Mouse (Mus musculus) liver, postnatal 0 days (tissue): ENCODE results near the gene Tmem120b. TPM values are rescaled to one million over a fixed set of nuclear protein-coding genes. Genes with fewer than 3 reads are reported as not detected.

Source experiments
- ATAC-seq: fragments of 200-750 bp; cut with Nextera tagmentation; 2 replicates; pipeline ENCODE4 v1.8.0; 2017; ENCODE audit warnings: mild to moderate bottlenecking, moderate library complexity
- DNase-seq: peaks from one replicate; pipeline ENCODE4 v3.0.0-alpha.2; 2016
- H3K27ac ChIP-seq: fragments of 300-500 bp; sonication (generic); 2 replicates; pipeline ENCODE4 v1.5.1; 2014; ENCODE audit warnings: antibody characterized with exemption, moderate library complexity, mild to moderate bottlenecking, low read depth
- H3K27me3 ChIP-seq: fragments of 300-500 bp; sonication (generic); 2 replicates; pipeline ENCODE4 v1.6.1; 2014; ENCODE audit warnings: low read length, control low read depth, mixed read lengths; ENCODE audit not compliant: insufficient read depth
- H3K36me3 ChIP-seq: fragments of 300-500 bp; sonication (generic); replicated peaks from 2 replicates; pipeline ENCODE4 v1.6.1; 2014; ENCODE audit warnings: mild to moderate bottlenecking, control low read depth, low read length, moderate library complexity, mixed read lengths; ENCODE audit not compliant: insufficient read depth
- H3K4me1 ChIP-seq: fragments of 300-500 bp; sonication (generic); 2 replicates; pipeline ENCODE4 v1.6.1; 2014; ENCODE audit warnings: antibody characterized with exemption, mild to moderate bottlenecking, control low read depth; ENCODE audit not compliant: insufficient read depth
- H3K4me2 ChIP-seq: fragments of 300-500 bp; sonication (generic); 2 replicates; pipeline ENCODE4 v1.6.1; 2014; ENCODE audit warnings: low read depth, mild to moderate bottlenecking, low read length, moderate library complexity, mixed read lengths
- H3K4me3 ChIP-seq: fragments of 300-500 bp; sonication (generic); 2 replicates; pipeline ENCODE4 v1.5.1; 2014; ENCODE audit warnings: low read depth, low read length
- H3K9ac ChIP-seq: fragments of 300-500 bp; sonication (generic); replicated peaks from 2 replicates; pipeline ENCODE4 v1.6.1; 2014; ENCODE audit warnings: mild to moderate bottlenecking, moderate library complexity
- H3K9me3 ChIP-seq: fragments of 300-500 bp; sonication (generic); 2 replicates; pipeline ENCODE4 v1.6.1; 2016; ENCODE audit warnings: mild to moderate bottlenecking, control low read depth, low read length, mixed read lengths
- CTCF ChIP-seq: sonication (generic); IDR thresholded peaks from 2 replicates; pipeline ENCODE4 v1.5.1; 2016; ENCODE audit warnings: antibody characterized with exemption, low read depth
- EP300 ChIP-seq: IDR thresholded peaks from 2 replicates; pipeline ENCODE4 v1.6.1; 2016; ENCODE audit warnings: antibody characterized with exemption, low read depth, mild to moderate bottlenecking
- WGBS: fragments of 180-500 bp; shearing (Covaris S2); extraction: QIAGEN DNeasy Blood & Tissue Kit; methylation state at CpG from one replicate; pipeline ENCODE4 v1.1.7; 2014; ENCODE audit not compliant: insufficient replicate concordance; 5-methylcytosine and 5-hydroxymethylcytosine counted together
- polyA plus RNA-seq: library from polyadenylated mRNA; unstranded; fragments of >200 nt; fragmentation: Nextera tagmentation; extraction: Ambion mirVana; gene quantifications from 2 replicates; pipeline ENCODE4 v1.2.1, GENCODE M21; 2015

Gene Tmem120b
- polyA plus RNA-seq, result 12.0 and 12.8 TPM in 2 replicates

- peak within 1 kb of the TSS; percentile 53; the same call in 1 of the 2 replicates for H3K27ac ChIP-seq
- no peaks in the 10 kb centered on the region for H3K27me3 ChIP-seq
- no peak within 1 kb of the TSS for H3K9ac ChIP-seq
- H3K9me3 ChIP-seq, result no peaks in the 10 kb centered on the region
- 83% methylated on average over 12 of the region's 12 CpGs for WGBS
- peaks cover 2% of the 10 kb centered on the region; the same call in 1 of the 2 replicates for H3K4me1 ChIP-seq
- no peak within 1 kb of the TSS for H3K4me3 ChIP-seq
- TF ChIP-seq CTCF, result no peak
- no peak for TF ChIP-seq EP300
- ATAC-seq (no peak), DNase-seq (no peak)
- H3K4me2 ChIP-seq, result no peak within 1 kb of the TSS
- no peaks in the 10 kb centered on the region for H3K36me3 ChIP-seq
Observed at GRCm38 (mm10) chr5:123068115-123068514, at the start of gene Tmem120b. Tmem120b (plus strand) TSS chr5:123068415.

- DNase-seq, result no peak
- H3K4me3 ChIP-seq, result peak overlapping the region; percentile 7; the same call in 1 of the 2 replicates
- ATAC-seq, result no peak
- peak overlapping the region; percentile 83 for H3K4me2 ChIP-seq
- H3K4me1 ChIP-seq, result peaks cover 65% of the 10 kb centered on the region
- H3K9ac ChIP-seq, result 0 out of 2 replicates have a peak overlapping the region, but pooled peaks have one; percentile 27
- TF ChIP-seq EP300 (no peak), CTCF (no peak)
- WGBS, result 25% methylated on average over 10 of the region's 10 CpGs
- peak overlapping the region; percentile 60 for H3K27ac ChIP-seq
- no peaks in the 10 kb centered on the region for H3K36me3 ChIP-seq
- no peaks in the 10 kb centered on the region for H3K27me3 ChIP-seq
- H3K9me3 ChIP-seq, result no peaks in the 10 kb centered on the region
Observed at GRCm38 (mm10) chr5:123019336-123020016, 48.7 kb upstream of the Tmem120b start.

GRCm38 (mm10) chr5:123020426-123020825, 47.8 kb upstream of the Tmem120b start:
- Histone ChIP-seq H3K27ac (no peak overlapping the region), H3K4me1 (peaks cover 63% of the 10 kb centered on the region), H3K36me3 (no peaks in the 10 kb centered on the region), H3K4me2 (no peak overlapping the region), H3K9ac (no peak overlapping the region), H3K4me3 (no peak overlapping the region), H3K9me3 (no peaks in the 10 kb centered on the region), H3K27me3 (no peaks in the 10 kb centered on the region)
- WGBS, result 60% methylated on average over 5 of the region's 5 CpGs
- TF ChIP-seq CTCF (no peak), EP300 (no peak)
- ATAC-seq (no peak), DNase-seq (no peak)

- 59% methylated on average over 7 of the region's 7 CpGs for WGBS
- no peak for DNase-seq
Observed at GRCm38 (mm10) chr5:123021438-123021837, 46.8 kb upstream of the Tmem120b start.

GRCm38 (mm10) chr5:123023049-123023448, 45.2 kb upstream of the Tmem120b start:
- DNase-seq, result no peak
- H3K27ac ChIP-seq, result no peak overlapping the region
- peaks cover 52% of the 10 kb centered on the region for H3K4me1 ChIP-seq
- WGBS, result 63% methylated on average over 6 of the region's 6 CpGs
- no peak overlapping the region for H3K9ac ChIP-seq
- TF ChIP-seq CTCF, result no peak
- TF ChIP-seq EP300, result no peak
- H3K9me3 ChIP-seq, result no peaks in the 10 kb centered on the region
- H3K27me3 ChIP-seq, result no peaks in the 10 kb centered on the region
- H3K4me3 ChIP-seq, result no peak overlapping the region
- no peaks in the 10 kb centered on the region for H3K36me3 ChIP-seq
- ATAC-seq, result no peak
- no peak overlapping the region for H3K4me2 ChIP-seq

More at GRCm38 (mm10) chr5:123021438-123021837, 46.8 kb upstream of the Tmem120b start:
- no peak overlapping the region for H3K4me2 ChIP-seq
- H3K27me3 ChIP-seq, result no peaks in the 10 kb centered on the region
- H3K4me3 ChIP-seq, result no peak overlapping the region
- H3K36me3 ChIP-seq, result no peaks in the 10 kb centered on the region
- H3K9me3 ChIP-seq, result no peaks in the 10 kb centered on the region
- TF ChIP-seq EP300, result no peak
- TF ChIP-seq CTCF, result no peak
- H3K4me1 ChIP-seq, result peaks cover 58% of the 10 kb centered on the region
- ATAC-seq, result no peak
- H3K9ac ChIP-seq, result no peak overlapping the region
- no peak overlapping the region for H3K27ac ChIP-seq

GRCm38 (mm10) chr5:123024312-123024711, 43.9 kb upstream of the Tmem120b start:
- WGBS, result 67% methylated on average over 6 of the region's 6 CpGs
- H3K27me3 ChIP-seq, result no peaks in the 10 kb centered on the region
- peak overlapping the region; percentile 11; the same call in 1 of the 2 replicates for H3K4me2 ChIP-seq
- H3K4me3 ChIP-seq, result no peak overlapping the region
- peaks cover 5% of the 10 kb centered on the region for H3K36me3 ChIP-seq
- DNase-seq (no peak), ATAC-seq (no peak)
- no peak overlapping the region for H3K9ac ChIP-seq
- H3K9me3 ChIP-seq, result no peaks in the 10 kb centered on the region
- H3K27ac ChIP-seq, result peak overlapping the region; percentile 83
- TF ChIP-seq EP300, result no peak
- no peak for TF ChIP-seq CTCF
- H3K4me1 ChIP-seq, result peaks cover 43% of the 10 kb centered on the region
